Mouse (Mus musculus): ENCODE measurements around the gene Olfr69. TPM values are rescaled to one million over a fixed set of nuclear protein-coding genes. Genes with fewer than 3 reads are reported as not detected.
"Not testable (repeated sequence)": the region's sequence is repeated elsewhere in the genome, so short reads cannot be mapped to it uniquely, and the experiment has no call there.

Olfr69 gene
- polyA plus RNA-seq, 1 experiment from 2014 or later, result not detected

- H3K9ac ChIP-seq (replicated peaks; ENCODE audit: low read length); H3K4me2 ChIP-seq (replicated peaks; ENCODE audit: low read depth, low read length); H3K4me1 ChIP-seq (ENCODE audit: insufficient read depth, low read length); H3K36me3 ChIP-seq (ENCODE audit: insufficient read depth, low read length); ATAC-seq (ENCODE audit: low FRiP score, low TSS enrichment); H3K4me3 ChIP-seq (ENCODE audit: low read length); H3K9me3 ChIP-seq (ENCODE audit: low read length); H3K27me3 ChIP-seq (ENCODE audit: insufficient read depth, low read length); H3K27ac ChIP-seq (ENCODE audit: low read length): not testable (repeated sequence)
- WGBS, result 77% methylated on average over 2 of the region's 2 CpGs
These were observed 36.7 kb upstream of the Olfr69 start for GRCm38 (mm10) chr7:103808120-103808519.

GRCm38 (mm10) chr7:103806856-103807255, 35.5 kb upstream of the Olfr69 start:
- no peaks in the 10 kb centered on the region for H3K4me1 ChIP-seq (ENCODE audit: insufficient read depth, low read length)
- no peaks in the 10 kb centered on the region for H3K27me3 ChIP-seq (ENCODE audit: insufficient read depth, low read length)
- WGBS, result 69% methylated on average over 1 of the region's 1 CpGs
- no peak overlapping the region for H3K4me3 ChIP-seq (ENCODE audit: low read length)
- no peak overlapping the region for H3K9ac ChIP-seq (replicated peaks; ENCODE audit: low read length)
- no peak for ATAC-seq (ENCODE audit: low FRiP score, low TSS enrichment)
- H3K4me2 ChIP-seq (replicated peaks; ENCODE audit: low read depth, low read length), result no peak overlapping the region
- no peaks in the 10 kb centered on the region for H3K36me3 ChIP-seq (ENCODE audit: insufficient read depth, low read length)
- H3K9me3 ChIP-seq (ENCODE audit: low read length), result no peaks in the 10 kb centered on the region
- H3K27ac ChIP-seq (ENCODE audit: low read length), result no peak overlapping the region

GRCm38 (mm10) chr7:103792669-103793388, 21.4 kb upstream of the Olfr69 start:
- no peak overlapping the region for H3K27ac ChIP-seq (ENCODE audit: low read length)
- H3K27me3 ChIP-seq (ENCODE audit: insufficient read depth, low read length), result no peaks in the 10 kb centered on the region
- no peaks in the 10 kb centered on the region for H3K9me3 ChIP-seq (ENCODE audit: low read length)
- no peak overlapping the region for H3K4me2 ChIP-seq (replicated peaks; ENCODE audit: low read depth, low read length)
- no peak overlapping the region for H3K4me3 ChIP-seq (ENCODE audit: low read length)
- no peak for ATAC-seq (ENCODE audit: low FRiP score, low TSS enrichment)
- H3K36me3 ChIP-seq (ENCODE audit: insufficient read depth, low read length), result no peaks in the 10 kb centered on the region
- 31% methylated on average over 4 of the region's 4 CpGs for WGBS
- no peaks in the 10 kb centered on the region for H3K4me1 ChIP-seq (ENCODE audit: insufficient read depth, low read length)
- no peak overlapping the region for H3K9ac ChIP-seq (replicated peaks; ENCODE audit: low read length)

- 76% methylated on average over 3 of the region's 3 CpGs for WGBS
- Histone ChIP-seq H3K36me3 (ENCODE audit: insufficient read depth, low read length) (no peaks in the 10 kb centered on the region), H3K27ac (ENCODE audit: low read length) (no peak within 1 kb of the TSS), H3K4me2 (replicated peaks; ENCODE audit: low read depth, low read length) (no peak within 1 kb of the TSS), H3K4me1 (ENCODE audit: insufficient read depth, low read length) (no peaks in the 10 kb centered on the region), H3K9me3 (ENCODE audit: low read length) (no peaks in the 10 kb centered on the region), H3K27me3 (ENCODE audit: insufficient read depth, low read length) (no peaks in the 10 kb centered on the region), H3K4me3 (ENCODE audit: low read length) (no peak within 1 kb of the TSS), H3K9ac (replicated peaks; ENCODE audit: low read length) (no peak within 1 kb of the TSS)
- no peak for ATAC-seq (ENCODE audit: low FRiP score, low TSS enrichment)
These were observed 20.3 kb upstream of the Olfr69 start, which contains the start of gene Olfr67 for GRCm38 (mm10) chr7:103791721-103792120. Gene Olfr67 (minus strand): TSS chr7:103791821.

GRCm38 (mm10) chr7:103779598-103779997, 8.2 kb upstream of the Olfr69 start, which contains the start of gene Olfr68:
Gene Olfr68 (minus strand): TSS chr7:103779698.
- no peaks in the 10 kb centered on the region for H3K9me3 ChIP-seq (ENCODE audit: low read length)
- no peak within 1 kb of the TSS for H3K27ac ChIP-seq (ENCODE audit: low read length)
- H3K4me3 ChIP-seq (ENCODE audit: low read length), result no peak within 1 kb of the TSS
- ATAC-seq (ENCODE audit: low FRiP score, low TSS enrichment), result no peak
- H3K4me1 ChIP-seq (ENCODE audit: insufficient read depth, low read length), result no peaks in the 10 kb centered on the region
- no peak within 1 kb of the TSS for H3K9ac ChIP-seq (replicated peaks; ENCODE audit: low read length)
- WGBS, result 73% methylated on average over 3 of the region's 3 CpGs
- H3K4me2 ChIP-seq (replicated peaks; ENCODE audit: low read depth, low read length), result no peak within 1 kb of the TSS
- H3K27me3 ChIP-seq (ENCODE audit: insufficient read depth, low read length), result no peaks in the 10 kb centered on the region
- H3K36me3 ChIP-seq (ENCODE audit: insufficient read depth, low read length), result no peaks in the 10 kb centered on the region

- H3K4me1 ChIP-seq (ENCODE audit: insufficient read depth, low read length); H3K9ac ChIP-seq (replicated peaks; ENCODE audit: low read length); H3K9me3 ChIP-seq (ENCODE audit: low read length); H3K27me3 ChIP-seq (ENCODE audit: insufficient read depth, low read length); H3K27ac ChIP-seq (ENCODE audit: low read length); H3K4me3 ChIP-seq (ENCODE audit: low read length); H3K36me3 ChIP-seq (ENCODE audit: insufficient read depth, low read length); H3K4me2 ChIP-seq (replicated peaks; ENCODE audit: low read depth, low read length); ATAC-seq (ENCODE audit: low FRiP score, low TSS enrichment): not testable (repeated sequence)
- WGBS, result 74% methylated on average over 3 of the region's 4 CpGs
These were observed 6.3 kb upstream of the Olfr69 start for GRCm38 (mm10) chr7:103777652-103778051.

- not testable (repeated sequence) for H3K9ac ChIP-seq (replicated peaks; ENCODE audit: low read length); H3K27me3 ChIP-seq (ENCODE audit: insufficient read depth, low read length); H3K4me1 ChIP-seq (ENCODE audit: insufficient read depth, low read length); ATAC-seq (ENCODE audit: low FRiP score, low TSS enrichment); H3K4me2 ChIP-seq (replicated peaks; ENCODE audit: low read depth, low read length); H3K27ac ChIP-seq (ENCODE audit: low read length); H3K36me3 ChIP-seq (ENCODE audit: insufficient read depth, low read length); H3K9me3 ChIP-seq (ENCODE audit: low read length); H3K4me3 ChIP-seq (ENCODE audit: low read length)
- 91% methylated on average over 6 of the region's 6 CpGs for WGBS
These were observed 3.7 kb downstream of the Olfr69 start for GRCm38 (mm10) chr7:103767687-103768086.

- not testable (repeated sequence) for ATAC-seq (ENCODE audit: low FRiP score, low TSS enrichment); H3K9me3 ChIP-seq (ENCODE audit: low read length); H3K4me3 ChIP-seq (ENCODE audit: low read length); H3K27me3 ChIP-seq (ENCODE audit: insufficient read depth, low read length); H3K4me1 ChIP-seq (ENCODE audit: insufficient read depth, low read length); H3K27ac ChIP-seq (ENCODE audit: low read length); H3K9ac ChIP-seq (replicated peaks; ENCODE audit: low read length); H3K36me3 ChIP-seq (ENCODE audit: insufficient read depth, low read length); H3K4me2 ChIP-seq (replicated peaks; ENCODE audit: low read depth, low read length)
- WGBS, result 84% methylated on average over 6 of the region's 6 CpGs
These were observed 9.2 kb downstream of the Olfr69 start for GRCm38 (mm10) chr7:103762212-103762611.

- Histone ChIP-seq H3K36me3 (ENCODE audit: insufficient read depth, low read length) (no peaks in the 10 kb centered on the region), H3K4me1 (ENCODE audit: insufficient read depth, low read length) (no peaks in the 10 kb centered on the region), H3K4me3 (ENCODE audit: low read length) (no peak within 1 kb of the TSS), H3K4me2 (replicated peaks; ENCODE audit: low read depth, low read length) (no peak within 1 kb of the TSS), H3K27me3 (ENCODE audit: insufficient read depth, low read length) (no peaks in the 10 kb centered on the region), H3K27ac (ENCODE audit: low read length) (no peak within 1 kb of the TSS), H3K9me3 (ENCODE audit: low read length) (no peaks in the 10 kb centered on the region), H3K9ac (replicated peaks; ENCODE audit: low read length) (no peak within 1 kb of the TSS)
- ATAC-seq (ENCODE audit: low FRiP score, low TSS enrichment), result no peak
- 49% methylated on average over 2 of the region's 2 CpGs for WGBS
These were observed 14.2 kb downstream of the Olfr69 start, which contains the start of gene Olfr630 for GRCm38 (mm10) chr7:103757233-103757632. Gene Olfr630 (minus strand): TSS chr7:103757333.

GRCm38 (mm10) chr7:103744843-103745242, 26.6 kb downstream of the Olfr69 start, which contains the start of gene Olfr629:
Gene Olfr629 (minus strand): TSS chr7:103744943.
- no peak within 1 kb of the TSS for H3K4me3 ChIP-seq (ENCODE audit: low read length)
- H3K9ac ChIP-seq (replicated peaks; ENCODE audit: low read length), result no peak within 1 kb of the TSS
- H3K4me2 ChIP-seq (replicated peaks; ENCODE audit: low read depth, low read length), result no peak within 1 kb of the TSS
- H3K36me3 ChIP-seq (ENCODE audit: insufficient read depth, low read length), result no peaks in the 10 kb centered on the region
- ATAC-seq (ENCODE audit: low FRiP score, low TSS enrichment), result no peak
- H3K27ac ChIP-seq (ENCODE audit: low read length), result no peak within 1 kb of the TSS
- 84% methylated on average over 2 of the region's 2 CpGs for WGBS
- no peaks in the 10 kb centered on the region for H3K27me3 ChIP-seq (ENCODE audit: insufficient read depth, low read length)
- H3K4me1 ChIP-seq (ENCODE audit: insufficient read depth, low read length), result no peaks in the 10 kb centered on the region
- H3K9me3 ChIP-seq (ENCODE audit: low read length), result no peaks in the 10 kb centered on the region

Data from kidney, embryonic 16.5 days (tissue).